Mouse (Mus musculus) limb, embryonic 11.5 days (tissue): ENCODE measurements around the gene Abi3. TPM values are rescaled to one million over a fixed set of nuclear protein-coding genes. Genes with fewer than 3 reads are reported as not detected.
A peak's percentile ranks its signal among the peaks of the same experiment; 100 is the strongest.

Source experiments
- ATAC-seq: fragments of 200-750 bp; cut with Nextera tagmentation; 2 replicates; pipeline ENCODE4 v1.8.0; 2017; ENCODE audit warnings: low read depth; ENCODE audit not compliant: insufficient number of reproducible peaks, low FRiP score, low TSS enrichment
- DNase-seq: peaks from one replicate; pipeline ENCODE4 v3.0.0-alpha.2; 2015; ENCODE audit warnings: low spot score
- H3K27ac ChIP-seq: fragments of 300-500 bp; sonication (generic); replicated peaks from 2 replicates; pipeline ENCODE4 v1.5.1; 2014; ENCODE audit warnings: low read depth, mild to moderate bottlenecking, low read length
- H3K27me3 ChIP-seq: fragments of 300-500 bp; sonication (generic); 2 replicates; pipeline ENCODE4 v1.6.1; 2014; ENCODE audit warnings: mild to moderate bottlenecking, low read length, mixed read lengths; ENCODE audit not compliant: control insufficient read depth, insufficient read depth
- H3K36me3 ChIP-seq: fragments of 300-500 bp; sonication (generic); 2 replicates; pipeline ENCODE4 v1.6.1; 2014; ENCODE audit warnings: mild to moderate bottlenecking, low read length, moderate library complexity, mixed read lengths; ENCODE audit not compliant: control insufficient read depth, insufficient read depth
- H3K4me1 ChIP-seq: fragments of 300-500 bp; sonication (generic); 2 replicates; pipeline ENCODE4 v1.6.1; 2014; ENCODE audit warnings: low read length, mixed read lengths; ENCODE audit not compliant: control insufficient read depth, insufficient read depth
- H3K4me2 ChIP-seq: fragments of 300-500 bp; sonication (generic); 2 replicates; pipeline ENCODE4 v1.6.1; 2014; ENCODE audit warnings: low read depth, mild to moderate bottlenecking, moderate library complexity; ENCODE audit not compliant: severe bottlenecking
- H3K4me3 ChIP-seq: fragments of 300-500 bp; sonication (generic); 2 replicates; pipeline ENCODE4 v1.5.1; 2014; ENCODE audit warnings: low read depth, low read length
- H3K9ac ChIP-seq: fragments of 300-500 bp; sonication (generic); 2 replicates; pipeline ENCODE4 v1.6.1; 2014; ENCODE audit warnings: mild to moderate bottlenecking, low read length
- H3K9me3 ChIP-seq: fragments of 300-500 bp; sonication (generic); 2 replicates; pipeline ENCODE4 v1.6.1; 2016; ENCODE audit warnings: low read length; ENCODE audit not compliant: control insufficient read depth
- WGBS: fragments of 180-500 bp; shearing (Covaris S2); extraction: QIAGEN DNeasy Blood & Tissue Kit; methylation state at CpG from one replicate; pipeline ENCODE4 v1.1.7; 2014; 5-methylcytosine and 5-hydroxymethylcytosine counted together
- polyA plus RNA-seq: library from polyadenylated mRNA; unstranded; fragments of >200 nt; fragmentation: Nextera tagmentation; extraction: Ambion mirVana; gene quantifications from 2 replicates; pipeline ENCODE4 v1.2.1, GENCODE M21; 2014

Gene Abi3
- polyA plus RNA-seq, 1 experiment from 2014 or later, result 1.4 TPM

DNA sequence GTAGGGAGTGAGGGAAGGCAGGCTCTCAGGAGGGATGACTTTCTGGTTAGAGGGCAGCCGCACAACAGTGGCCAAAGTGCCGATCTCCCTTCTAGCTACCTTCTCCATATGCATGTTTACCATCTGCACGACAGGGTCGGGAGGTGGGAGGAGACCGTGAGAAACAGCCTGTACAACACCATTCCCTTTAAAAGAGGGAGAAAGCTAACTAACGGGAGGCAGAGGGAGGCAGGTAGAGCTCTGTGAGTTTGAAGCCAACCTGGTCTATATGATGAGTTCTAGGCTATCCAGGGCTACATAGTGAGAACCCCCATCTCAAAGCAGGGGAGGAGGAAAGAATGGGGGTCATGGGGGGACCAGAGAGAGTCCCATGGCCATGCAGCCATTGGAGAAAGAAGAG lies 6.4 kb downstream of the Abi3 start:
- no peak overlapping the region for H3K27ac ChIP-seq
- no peaks in the 10 kb centered on the region for H3K9me3 ChIP-seq
- H3K27me3 ChIP-seq, result peaks cover 53% of the 10 kb centered on the region
- peaks cover 11% of the 10 kb centered on the region for H3K4me1 ChIP-seq
- DNase-seq, result no peak
- 39% methylated on average over 6 of the region's 6 CpGs for WGBS
- H3K4me2 ChIP-seq, result no peak overlapping the region
- H3K9ac ChIP-seq, result no peak overlapping the region
- H3K4me3 ChIP-seq, result no peak overlapping the region
- no peak for ATAC-seq
- no peaks in the 10 kb centered on the region for H3K36me3 ChIP-seq

DNA sequence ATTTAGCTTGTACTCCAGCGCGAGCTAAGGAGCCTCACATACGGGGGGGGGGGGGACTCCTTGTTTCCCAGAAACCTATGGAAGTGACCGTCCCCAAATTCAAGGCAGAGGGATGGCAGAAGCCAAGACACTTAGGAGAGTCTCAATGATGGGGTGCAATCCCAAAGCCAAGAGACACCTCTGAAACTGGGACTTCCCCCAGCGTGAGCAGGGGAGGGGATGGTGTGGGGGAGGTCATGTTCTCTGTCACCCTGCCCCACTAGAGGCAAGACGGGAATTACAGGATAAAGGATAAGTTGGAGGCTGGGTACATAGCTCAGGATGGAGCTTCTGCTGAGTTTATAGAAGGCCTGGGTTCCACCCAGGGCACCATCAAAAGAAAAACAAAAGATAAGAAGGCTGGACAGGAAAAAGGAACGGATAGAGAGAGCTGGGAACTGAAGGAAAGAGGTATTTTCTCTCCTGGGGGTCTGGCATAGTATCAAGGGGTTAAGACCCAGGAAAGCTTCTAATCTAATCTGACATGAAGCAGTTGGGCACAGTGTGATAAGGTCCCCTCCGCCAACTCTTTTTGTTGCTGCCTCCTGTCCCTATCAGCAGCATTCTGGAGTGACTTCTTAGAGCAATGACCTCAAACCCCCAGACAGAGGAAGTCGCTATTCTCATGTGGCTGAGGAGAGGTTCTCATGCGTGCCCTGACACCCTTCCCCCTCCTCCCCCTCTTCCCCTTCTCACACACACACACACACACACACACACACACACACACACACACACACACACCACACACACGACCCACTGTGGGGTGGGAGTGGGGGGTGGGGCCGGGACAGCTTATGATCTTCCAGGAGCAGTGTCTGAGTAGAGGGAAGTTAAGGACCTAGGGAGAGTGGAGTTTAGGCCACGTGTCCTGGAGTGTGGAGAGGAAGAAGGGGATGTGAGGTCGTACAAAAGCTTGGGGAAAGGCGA lies 7.2 kb downstream of the Abi3 start:
- H3K27me3 ChIP-seq, result peaks cover 61% of the 10 kb centered on the region
- H3K9ac ChIP-seq, result no peak overlapping the region
- no peak overlapping the region for H3K27ac ChIP-seq
- ATAC-seq (no peak), DNase-seq (no peak)
- no peak overlapping the region for H3K4me2 ChIP-seq
- H3K4me1 ChIP-seq, result peaks cover 12% of the 10 kb centered on the region
- 22% methylated on average over 15 of the region's 15 CpGs for WGBS
- H3K36me3 ChIP-seq, result no peaks in the 10 kb centered on the region
- H3K9me3 ChIP-seq, result no peaks in the 10 kb centered on the region
- no peak overlapping the region for H3K4me3 ChIP-seq

DNA sequence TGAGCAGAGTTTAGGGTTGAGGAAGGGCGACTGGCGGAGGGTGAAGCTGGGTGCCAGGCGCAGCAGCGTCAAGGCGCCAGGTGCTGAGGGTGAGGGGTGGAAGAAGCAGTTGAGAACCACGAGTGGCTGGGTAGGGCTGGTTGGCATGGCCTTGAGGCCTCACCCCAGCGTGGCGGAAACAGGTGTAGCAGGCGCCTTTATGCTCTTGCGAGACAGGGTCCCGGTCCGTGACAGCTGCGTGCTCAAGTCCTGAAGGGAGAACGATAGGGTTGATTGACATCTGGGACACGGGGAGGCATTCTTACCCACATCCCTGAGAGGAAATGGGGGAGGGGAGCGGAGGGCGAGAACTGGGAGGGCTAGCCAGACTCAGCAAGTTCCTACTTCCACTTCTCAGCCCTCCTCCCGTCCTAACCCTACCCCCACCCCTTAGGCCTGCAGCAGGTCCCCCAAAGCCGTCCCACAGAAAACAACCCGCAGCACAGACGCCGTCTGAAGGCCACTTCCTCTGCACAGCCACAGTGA lies 8.1 kb downstream of the Abi3 start:
- WGBS, result 4% methylated on average over 22 of the region's 22 CpGs
- ATAC-seq (no peak; the same call in 1 of the 2 replicates), DNase-seq (peak; percentile 51)
- Histone ChIP-seq H3K27ac (no peak overlapping the region), H3K4me2 (no peak overlapping the region), H3K36me3 (no peaks in the 10 kb centered on the region), H3K9me3 (no peaks in the 10 kb centered on the region), H3K27me3 (peaks cover 69% of the 10 kb centered on the region), H3K9ac (no peak overlapping the region), H3K4me3 (no peak overlapping the region), H3K4me1 (peaks cover 12% of the 10 kb centered on the region)

DNA sequence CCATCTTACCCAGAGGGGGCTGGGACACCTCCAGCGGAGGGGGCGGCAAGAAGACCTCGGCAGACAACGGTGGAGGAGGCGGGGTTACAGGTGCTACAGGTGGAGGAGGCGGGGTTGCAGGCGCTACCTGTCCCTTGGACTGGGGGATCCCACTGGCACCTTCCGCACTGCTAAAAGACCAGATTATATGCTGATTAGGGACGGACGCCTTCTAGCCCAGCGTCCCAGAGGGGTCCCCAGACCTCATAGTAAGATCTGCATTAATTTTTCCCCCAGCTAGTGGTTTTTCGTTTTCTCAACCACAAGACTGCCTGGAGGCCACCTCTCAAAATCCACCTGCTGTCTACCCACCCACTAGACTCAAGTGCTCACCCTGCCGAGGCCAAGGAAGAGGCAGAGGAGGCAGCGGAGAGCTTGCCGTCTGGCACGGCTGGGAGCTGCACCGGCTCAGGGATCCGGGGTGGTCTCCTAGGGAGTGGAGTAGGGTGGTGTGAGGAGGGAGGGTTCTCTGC lies 8.6 kb downstream of the Abi3 start:
- H3K9me3 ChIP-seq, result no peaks in the 10 kb centered on the region
- no peak overlapping the region for H3K4me3 ChIP-seq
- peak; percentile 34 for DNase-seq
- H3K4me2 ChIP-seq, result no peak overlapping the region
- peaks cover 74% of the 10 kb centered on the region for H3K27me3 ChIP-seq
- 5% methylated on average over 18 of the region's 18 CpGs for WGBS
- no peak overlapping the region for H3K27ac ChIP-seq
- H3K4me1 ChIP-seq, result peaks cover 12% of the 10 kb centered on the region
- no peak overlapping the region for H3K9ac ChIP-seq
- ATAC-seq, result no peak
- H3K36me3 ChIP-seq, result no peaks in the 10 kb centered on the region

DNA sequence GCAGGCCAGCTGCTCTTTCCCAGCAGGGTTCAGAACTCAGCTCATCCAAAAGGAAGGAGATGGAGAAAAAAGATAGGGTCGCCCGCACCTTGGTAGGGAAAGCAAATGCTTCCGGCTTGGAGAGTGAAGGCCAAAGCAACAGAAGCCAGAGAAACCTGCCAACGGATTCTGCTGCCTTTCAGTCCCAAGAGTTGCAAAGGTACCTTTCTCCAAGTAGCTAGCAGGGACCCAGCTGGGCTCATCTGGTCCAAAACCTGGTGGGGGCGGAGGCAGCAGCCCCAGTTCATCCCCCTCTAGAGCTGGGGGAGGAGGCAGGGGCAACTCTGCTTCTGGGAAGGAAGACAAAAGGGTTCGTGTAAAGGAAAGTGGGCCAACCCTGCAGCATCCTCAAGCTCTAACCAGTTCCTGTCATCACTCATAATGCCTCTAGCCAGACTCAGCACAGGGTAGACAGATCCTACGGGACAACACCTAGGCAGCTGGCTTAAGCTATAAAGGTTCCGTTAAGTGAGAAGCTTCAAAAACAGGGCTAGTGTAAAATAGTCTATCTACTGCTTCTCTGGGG lies 9.2 kb downstream of the Abi3 start:
- Histone ChIP-seq H3K36me3 (no peaks in the 10 kb centered on the region), H3K4me3 (no peak overlapping the region), H3K9me3 (no peaks in the 10 kb centered on the region), H3K27ac (no peak overlapping the region), H3K27me3 (peaks cover 80% of the 10 kb centered on the region), H3K9ac (no peak overlapping the region), H3K4me1 (peaks cover 12% of the 10 kb centered on the region), H3K4me2 (no peak overlapping the region)
- ATAC-seq (no peak), DNase-seq (peak; percentile 38)
- WGBS, result 21% methylated on average over 8 of the region's 8 CpGs

DNA sequence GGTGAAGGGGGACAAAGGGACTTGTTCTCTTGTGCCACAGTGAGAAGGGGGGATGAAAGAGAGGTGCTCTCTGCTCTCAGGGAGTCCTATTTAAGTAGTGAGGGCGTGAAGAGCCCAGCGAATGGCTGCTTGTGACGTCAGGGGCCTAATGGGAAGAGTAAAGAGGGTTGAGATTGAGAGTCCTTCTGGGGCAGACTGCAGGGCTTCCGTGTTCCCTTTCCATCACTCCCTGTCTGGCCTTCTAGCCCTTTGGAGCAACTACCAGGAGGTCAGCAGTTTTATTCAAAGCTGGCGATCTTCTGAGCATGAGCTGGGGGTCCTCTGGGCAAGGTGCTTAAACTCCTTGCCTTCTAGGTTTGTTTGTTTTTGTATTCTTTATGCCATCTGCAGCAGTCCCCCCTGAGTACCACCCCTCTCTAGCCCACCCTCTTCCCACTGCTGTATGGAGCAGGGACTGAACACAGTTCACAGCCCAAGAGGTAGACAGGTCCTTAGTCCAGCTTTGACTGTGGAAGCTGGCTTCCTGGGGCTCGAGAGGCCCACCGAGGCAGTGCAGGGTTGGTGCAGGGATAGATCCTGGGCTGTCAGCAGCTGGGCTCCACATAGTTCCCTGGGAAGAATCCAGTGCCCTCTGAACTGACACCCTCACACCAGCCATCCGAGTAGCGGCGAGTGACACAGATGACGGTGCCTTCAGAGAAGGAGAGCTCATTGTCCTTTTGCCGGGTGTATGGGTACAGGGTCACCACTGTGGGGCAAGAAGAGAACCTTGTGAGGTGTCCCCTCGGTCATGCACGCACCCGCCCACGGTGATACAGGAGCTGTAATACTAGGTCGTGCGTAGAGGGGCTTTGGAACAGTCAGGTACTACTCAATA lies 9.9 kb downstream of the Abi3 start:
- H3K4me1 ChIP-seq, result peaks cover 12% of the 10 kb centered on the region

DNA sequence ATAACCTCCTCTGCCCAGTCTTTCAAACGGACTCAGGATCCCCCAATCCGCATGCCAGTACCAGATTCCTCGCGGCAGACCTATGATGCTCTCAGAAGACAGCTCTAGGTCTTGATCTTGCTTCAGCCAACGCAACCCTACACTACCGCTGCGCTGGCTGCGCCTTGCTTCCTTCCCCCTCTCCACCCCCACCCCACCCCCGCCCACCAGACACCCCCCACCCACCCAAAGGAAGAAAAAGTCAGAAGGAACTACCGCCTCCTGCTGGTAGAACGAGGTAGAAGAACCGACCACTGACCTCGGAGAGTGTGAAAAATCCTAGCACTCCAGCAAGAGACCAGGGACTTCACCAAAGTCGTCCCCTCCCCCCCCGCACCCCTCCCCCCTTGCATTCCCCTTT lies 10.6 kb downstream of the Abi3 start:
- Histone ChIP-seq H3K9ac (no peak overlapping the region), H3K4me1 (peaks cover 12% of the 10 kb centered on the region), H3K4me2 (no peak overlapping the region), H3K9me3 (no peaks in the 10 kb centered on the region), H3K4me3 (no peak overlapping the region), H3K36me3 (no peaks in the 10 kb centered on the region), H3K27me3 (peaks cover 90% of the 10 kb centered on the region), H3K27ac (no peak overlapping the region)
- DNase-seq (peak; percentile 54), ATAC-seq (no peak)
- WGBS, result 2% methylated on average over 15 of the region's 15 CpGs

More for the DNA sequence above, 9.9 kb downstream of the Abi3 start:
- H3K4me2 ChIP-seq, result no peak overlapping the region
- peaks cover 84% of the 10 kb centered on the region for H3K27me3 ChIP-seq
- no peak overlapping the region for H3K9ac ChIP-seq
- no peaks in the 10 kb centered on the region for H3K9me3 ChIP-seq
- no peak overlapping the region for H3K4me3 ChIP-seq
- WGBS, result 36% methylated on average over 18 of the region's 18 CpGs
- no peak for ATAC-seq
- no peaks in the 10 kb centered on the region for H3K36me3 ChIP-seq
- H3K27ac ChIP-seq, result no peak overlapping the region
- peak; percentile 29 for DNase-seq

DNA sequence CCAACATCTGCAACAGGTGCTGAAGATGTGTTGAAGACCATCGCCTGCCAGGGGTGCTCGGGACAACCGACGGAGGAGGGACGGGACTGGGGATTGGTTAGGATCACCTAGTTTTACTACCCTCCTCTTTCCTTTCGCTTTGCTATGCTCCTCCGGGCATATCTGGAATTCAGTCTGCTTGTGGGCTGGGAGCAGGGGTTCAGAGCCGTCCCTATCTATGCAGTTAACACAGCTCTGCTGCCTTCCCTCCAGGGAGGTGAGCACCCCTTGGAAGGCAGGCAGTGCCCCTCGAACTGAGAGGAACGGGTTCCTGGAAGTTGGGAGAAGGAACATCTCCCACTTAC lies 11.0 kb downstream of the Abi3 start:
- peak; percentile 50 for DNase-seq
- peak overlapping the region; percentile 15; the same call in 1 of the 2 replicates for H3K4me3 ChIP-seq
- H3K36me3 ChIP-seq, result no peaks in the 10 kb centered on the region
- peak overlapping the region; percentile 36 for H3K4me2 ChIP-seq
- H3K27me3 ChIP-seq, result peaks cover 94% of the 10 kb centered on the region
- peaks cover 12% of the 10 kb centered on the region for H3K4me1 ChIP-seq
- no peak overlapping the region for H3K27ac ChIP-seq
- WGBS, result 6% methylated on average over 10 of the region's 10 CpGs
- no peak for ATAC-seq
- H3K9ac ChIP-seq, result no peak overlapping the region
- no peaks in the 10 kb centered on the region for H3K9me3 ChIP-seq
